Mouse (Mus musculus) lung, adult 2 months (tissue): ENCODE results near the gene Inpp4b.

Experiments
- CTCF ChIP-seq: fragments of 200-500 bp; IDR thresholded peaks from 2 replicates; pipeline ENCODE4 v1.5.1; 2011; ENCODE audit warnings: mild to moderate bottlenecking, low read length, control low read depth; ENCODE audit not compliant: insufficient read depth
- POLR2A ChIP-seq: fragments of 200-500 bp; IDR thresholded peaks from 2 replicates; pipeline ENCODE4 v1.6.1; 2011; ENCODE audit warnings: low read depth, mild to moderate bottlenecking, control low read depth, low read length, borderline replicate concordance; ENCODE audit errors: extremely low read depth

- no peak for TF ChIP-seq CTCF
- TF ChIP-seq POLR2A: no peak
Measured at GRCm38 (mm10) chr8:82150272-82150671, 807.9 kb downstream of the Inpp4b start.
